Mouse (Mus musculus): Measurements from ENCODE around the gene Rab4a. TPM values are rescaled to one million over a fixed set of nuclear protein-coding genes. Genes with fewer than 3 reads are reported as not detected.
A peak's percentile ranks its signal among the peaks of the same experiment; 100 is the strongest.

Gene Rab4a
- polyA plus RNA-seq, 1 experiment from 2014 or later, result 85.4 TPM

GRCm38 (mm10) chr8:123845991-123846390 is 40.2 kb downstream of the Rab4a start:
- Histone ChIP-seq H3K9me3 (ENCODE audit: control insufficient read depth, low read length) (no peaks in the 10 kb centered on the region), H3K27ac (ENCODE audit: low read depth, low read length) (no peak overlapping the region), H3K4me3 (ENCODE audit: low read depth, low read length) (no peak overlapping the region), H3K4me1 (ENCODE audit: control insufficient read depth, insufficient read depth, low read length) (no peaks in the 10 kb centered on the region), H3K4me2 (ENCODE audit: low read depth, low read length) (no peak overlapping the region), H3K27me3 (ENCODE audit: control insufficient read depth, insufficient read depth, low read length) (no peaks in the 10 kb centered on the region), H3K9ac (replicated peaks; ENCODE audit: low read depth, low read length) (no peak overlapping the region), H3K36me3 (ENCODE audit: control insufficient read depth, insufficient read depth, low read length) (no peaks in the 10 kb centered on the region)
- WGBS, result 92% methylated on average over 10 of the region's 10 CpGs
- no peak for ATAC-seq (ENCODE audit: low read depth)

- Histone ChIP-seq H3K27ac (ENCODE audit: low read depth, low read length) (no peak overlapping the region), H3K9me3 (ENCODE audit: control insufficient read depth, low read length) (no peaks in the 10 kb centered on the region), H3K4me3 (ENCODE audit: low read depth, low read length) (no peak overlapping the region), H3K9ac (replicated peaks; ENCODE audit: low read depth, low read length) (no peak overlapping the region), H3K27me3 (ENCODE audit: control insufficient read depth, insufficient read depth, low read length) (no peaks in the 10 kb centered on the region), H3K4me2 (ENCODE audit: low read depth, low read length) (no peak overlapping the region), H3K4me1 (ENCODE audit: control insufficient read depth, insufficient read depth, low read length) (no peaks in the 10 kb centered on the region), H3K36me3 (ENCODE audit: control insufficient read depth, insufficient read depth, low read length) (no peaks in the 10 kb centered on the region)
- ATAC-seq (ENCODE audit: low read depth), result no peak
- WGBS, result 90% methylated on average over 12 of the region's 12 CpGs
Observed at GRCm38 (mm10) chr8:123846509-123846908, 40.7 kb downstream of the Rab4a start.

GRCm38 (mm10) chr8:123847546-123847945 is 41.8 kb downstream of the Rab4a start:
- Histone ChIP-seq H3K4me1 (ENCODE audit: control insufficient read depth, insufficient read depth, low read length) (no peaks in the 10 kb centered on the region), H3K9me3 (ENCODE audit: control insufficient read depth, low read length) (no peaks in the 10 kb centered on the region), H3K4me2 (ENCODE audit: low read depth, low read length) (no peak overlapping the region), H3K27ac (ENCODE audit: low read depth, low read length) (no peak overlapping the region), H3K27me3 (ENCODE audit: control insufficient read depth, insufficient read depth, low read length) (no peaks in the 10 kb centered on the region), H3K9ac (replicated peaks; ENCODE audit: low read depth, low read length) (no peak overlapping the region), H3K4me3 (ENCODE audit: low read depth, low read length) (no peak overlapping the region), H3K36me3 (ENCODE audit: control insufficient read depth, insufficient read depth, low read length) (no peaks in the 10 kb centered on the region)
- ATAC-seq (ENCODE audit: low read depth), result no peak
- WGBS, result 66% methylated on average over 3 of the region's 3 CpGs

GRCm38 (mm10) chr8:123849352-123849751 is 43.6 kb downstream of the Rab4a start:
- Histone ChIP-seq H3K9ac (replicated peaks; ENCODE audit: low read depth, low read length) (no peak overlapping the region), H3K27me3 (ENCODE audit: control insufficient read depth, insufficient read depth, low read length) (no peaks in the 10 kb centered on the region), H3K4me3 (ENCODE audit: low read depth, low read length) (no peak overlapping the region), H3K4me1 (ENCODE audit: control insufficient read depth, insufficient read depth, low read length) (no peaks in the 10 kb centered on the region), H3K9me3 (ENCODE audit: control insufficient read depth, low read length) (no peaks in the 10 kb centered on the region), H3K27ac (ENCODE audit: low read depth, low read length) (no peak overlapping the region), H3K36me3 (ENCODE audit: control insufficient read depth, insufficient read depth, low read length) (no peaks in the 10 kb centered on the region), H3K4me2 (ENCODE audit: low read depth, low read length) (no peak overlapping the region)
- ATAC-seq (ENCODE audit: low read depth), result no peak
- WGBS, result 85% methylated on average over 4 of the region's 4 CpGs

GRCm38 (mm10) chr8:123851590-123851989 is 45.8 kb downstream of the Rab4a start:
- no peak for ATAC-seq (ENCODE audit: low read depth)
- H3K4me3 ChIP-seq (ENCODE audit: low read depth, low read length), result no peak overlapping the region
- H3K27me3 ChIP-seq (ENCODE audit: control insufficient read depth, insufficient read depth, low read length), result no peaks in the 10 kb centered on the region
- no peaks in the 10 kb centered on the region for H3K9me3 ChIP-seq (ENCODE audit: control insufficient read depth, low read length)
- no peak overlapping the region for H3K4me2 ChIP-seq (ENCODE audit: low read depth, low read length)
- no peaks in the 10 kb centered on the region for H3K36me3 ChIP-seq (ENCODE audit: control insufficient read depth, insufficient read depth, low read length)
- no peak overlapping the region for H3K9ac ChIP-seq (replicated peaks; ENCODE audit: low read depth, low read length)
- whole genome bisulfite sequencing, result 34% methylated on average over 5 of the region's 5 CpGs
- no peak overlapping the region for H3K27ac ChIP-seq (ENCODE audit: low read depth, low read length)
- H3K4me1 ChIP-seq (ENCODE audit: control insufficient read depth, insufficient read depth, low read length), result no peaks in the 10 kb centered on the region

- Histone ChIP-seq H3K9me3 (ENCODE audit: control insufficient read depth, low read length) (no peaks in the 10 kb centered on the region), H3K4me1 (ENCODE audit: control insufficient read depth, insufficient read depth, low read length) (peaks cover 6% of the 10 kb centered on the region; the same call in 1 of the 2 replicates), H3K9ac (replicated peaks; ENCODE audit: low read depth, low read length) (no peak overlapping the region), H3K36me3 (ENCODE audit: control insufficient read depth, insufficient read depth, low read length) (no peaks in the 10 kb centered on the region), H3K27ac (ENCODE audit: low read depth, low read length) (no peak overlapping the region), H3K4me2 (ENCODE audit: low read depth, low read length) (no peak overlapping the region), H3K4me3 (ENCODE audit: low read depth, low read length) (no peak overlapping the region), H3K27me3 (ENCODE audit: control insufficient read depth, insufficient read depth, low read length) (no peaks in the 10 kb centered on the region)
- WGBS, result 96% methylated on average over 1 of the region's 1 CpGs
- no peak for ATAC-seq (ENCODE audit: low read depth)
Observed at GRCm38 (mm10) chr8:123854252-123854651, 48.5 kb downstream of the Rab4a start.

GRCm38 (mm10) chr8:123854733-123855475 is 49.1 kb downstream of the Rab4a start:
- no peak for ATAC-seq (ENCODE audit: low read depth)
- H3K27me3 ChIP-seq (ENCODE audit: control insufficient read depth, insufficient read depth, low read length), result no peaks in the 10 kb centered on the region
- no peak overlapping the region for H3K9ac ChIP-seq (replicated peaks; ENCODE audit: low read depth, low read length)
- 88% methylated on average over 9 of the region's 9 CpGs for WGBS
- no peak overlapping the region for H3K4me3 ChIP-seq (ENCODE audit: low read depth, low read length)
- no peaks in the 10 kb centered on the region for H3K36me3 ChIP-seq (ENCODE audit: control insufficient read depth, insufficient read depth, low read length)
- H3K9me3 ChIP-seq (ENCODE audit: control insufficient read depth, low read length), result no peaks in the 10 kb centered on the region
- H3K4me2 ChIP-seq (ENCODE audit: low read depth, low read length), result no peak overlapping the region
- H3K4me1 ChIP-seq (ENCODE audit: control insufficient read depth, insufficient read depth, low read length), result peaks cover 6% of the 10 kb centered on the region; the same call in 1 of the 2 replicates
- H3K27ac ChIP-seq (ENCODE audit: low read depth, low read length), result no peak overlapping the region

GRCm38 (mm10) chr8:123857361-123857760 is 51.6 kb downstream of the Rab4a start:
- H3K9ac ChIP-seq (replicated peaks; ENCODE audit: low read depth, low read length), result no peak overlapping the region
- no peaks in the 10 kb centered on the region for H3K36me3 ChIP-seq (ENCODE audit: control insufficient read depth, insufficient read depth, low read length)
- no peaks in the 10 kb centered on the region for H3K27me3 ChIP-seq (ENCODE audit: control insufficient read depth, insufficient read depth, low read length)
- no peak for ATAC-seq (ENCODE audit: low read depth)
- H3K9me3 ChIP-seq (ENCODE audit: control insufficient read depth, low read length), result no peaks in the 10 kb centered on the region
- no peak overlapping the region for H3K4me3 ChIP-seq (ENCODE audit: low read depth, low read length)
- H3K4me1 ChIP-seq (ENCODE audit: control insufficient read depth, insufficient read depth, low read length), result peaks cover 6% of the 10 kb centered on the region; the same call in 1 of the 2 replicates
- WGBS, result 74% methylated on average over 3 of the region's 3 CpGs
- H3K4me2 ChIP-seq (ENCODE audit: low read depth, low read length), result no peak overlapping the region
- H3K27ac ChIP-seq (ENCODE audit: low read depth, low read length), result no peak overlapping the region

GRCm38 (mm10) chr8:123858574-123858940 is 52.8 kb downstream of the Rab4a start:
- H3K27ac ChIP-seq (ENCODE audit: low read depth, low read length), result no peak overlapping the region
- 0% methylated on average over 17 of the region's 17 CpGs for WGBS
- 0 out of 2 replicates have a peak, but pooled peaks have one; percentile 5 for ATAC-seq (ENCODE audit: low read depth)
- no peaks in the 10 kb centered on the region for H3K9me3 ChIP-seq (ENCODE audit: control insufficient read depth, low read length)
- H3K36me3 ChIP-seq (ENCODE audit: control insufficient read depth, insufficient read depth, low read length), result no peaks in the 10 kb centered on the region
- peak overlapping the region; percentile 82 for H3K9ac ChIP-seq (replicated peaks; ENCODE audit: low read depth, low read length)
- peak overlapping the region; percentile 79 for H3K4me3 ChIP-seq (ENCODE audit: low read depth, low read length)
- H3K27me3 ChIP-seq (ENCODE audit: control insufficient read depth, insufficient read depth, low read length), result no peaks in the 10 kb centered on the region; the same call in 1 of the 2 replicates
- peaks cover 6% of the 10 kb centered on the region; the same call in 1 of the 2 replicates for H3K4me1 ChIP-seq (ENCODE audit: control insufficient read depth, insufficient read depth, low read length)
- H3K4me2 ChIP-seq (ENCODE audit: low read depth, low read length), result peak overlapping the region; percentile 89
